Mouse (Mus musculus) heart, postnatal 0 days (tissue): ENCODE measurements around the gene Itga1.

ENCODE experiments used
- CTCF ChIP-seq: IDR thresholded peaks from 2 replicates; pipeline ENCODE4 v1.5.1; 2016; ENCODE audit warnings: antibody characterized with exemption, control low read depth, low read depth
- EP300 ChIP-seq: IDR thresholded peaks from 2 replicates; pipeline ENCODE4 v1.6.1; 2016; ENCODE audit warnings: antibody characterized with exemption, low read depth

GRCm38 (mm10) chr13:115126534-115126933 is 24.8 kb upstream of the Itga1 start:
- TF ChIP-seq CTCF (no peak), EP300 (no peak)
